Mouse (Mus musculus) heart, adult 2 months (tissue): ENCODE data around the gene Olfr689.

Source experiments
- CTCF ChIP-seq: fragments of 200-600 bp; IDR thresholded peaks from 2 replicates; pipeline ENCODE4 v1.8.1; 2022; ENCODE audit warnings: antibody characterized with exemption, mild to moderate bottlenecking, moderate library complexity
- EP300 ChIP-seq: fragments of 200-500 bp; IDR thresholded peaks from 2 replicates; pipeline ENCODE4 v1.6.1; 2011; ENCODE audit warnings: low read depth, low read length, control low read depth; ENCODE audit not compliant: insufficient read depth

- TF ChIP-seq CTCF, result no peak
- TF ChIP-seq EP300, result no peak
Measured at GRCm38 (mm10) chr7:105334004-105334403, 23.0 kb downstream of the Olfr689 start, which contains the start of gene Olfr690.
